Mouse (Mus musculus) lung, postnatal 36 days (tissue): ENCODE measurements at regions not wholly inside any gene's neighbourhood (a gene's known extent, or its start where the extent isn't known, plus 50 kb on each side); places are given as distances from the start of the nearest gene placed in this dataset.

Source experiments
- DNase-seq: peaks from one replicate; pipeline ENCODE4 v3.0.0; 2022; ENCODE audit warnings: mixed read lengths

- peak; percentile 32 for DNase-seq
These were observed 933.3 kb upstream of the Cited2 start for GRCm38 (mm10) chr10:16789641-16790243.

GRCm38 (mm10) chr10:16803978-16804377, 919.0 kb upstream of the Cited2 start:
- no peak for DNase-seq

- DNase-seq = no peak
These were observed 912.3 kb upstream of the Cited2 start for GRCm38 (mm10) chr10:16810716-16811115.

GRCm38 (mm10) chr10:16814013-16814412, 909.0 kb upstream of the Cited2 start:
- DNase-seq = no peak

GRCm38 (mm10) chr10:16861534-16861933, 861.5 kb upstream of the Cited2 start:
- no peak for DNase-seq

- no peak for DNase-seq
These were observed 856.1 kb upstream of the Cited2 start for GRCm38 (mm10) chr10:16866914-16867313.

GRCm38 (mm10) chr10:16874131-16874530, 848.9 kb upstream of the Cited2 start:
- DNase-seq = peak; percentile 18

- no peak for DNase-seq
These were observed 844.8 kb upstream of the Cited2 start for GRCm38 (mm10) chr10:16878197-16878596.

- DNase-seq = no peak
These were observed 829.7 kb upstream of the Cited2 start for GRCm38 (mm10) chr10:16893316-16893715.

GRCm38 (mm10) chr10:16895332-16895731, 827.7 kb upstream of the Cited2 start:
- no peak for DNase-seq

- DNase-seq = no peak
These were observed 800.1 kb upstream of the Cited2 start for GRCm38 (mm10) chr10:16922888-16923287.

GRCm38 (mm10) chr10:16923851-16924250, 799.2 kb upstream of the Cited2 start:
- DNase-seq = no peak

- DNase-seq = no peak
These were observed 785.3 kb upstream of the Cited2 start for GRCm38 (mm10) chr10:16937705-16938104.

- DNase-seq = no peak
These were observed 771.4 kb upstream of the Cited2 start for GRCm38 (mm10) chr10:16951636-16952035.

GRCm38 (mm10) chr10:16960971-16961370, 762.0 kb upstream of the Cited2 start:
- no peak for DNase-seq

GRCm38 (mm10) chr10:16962463-16962862, 760.6 kb upstream of the Cited2 start:
- peak; percentile 1 for DNase-seq

GRCm38 (mm10) chr10:16978770-16979169, 744.2 kb upstream of the Cited2 start:
- DNase-seq = no peak

GRCm38 (mm10) chr10:16990227-16990626, 732.8 kb upstream of the Cited2 start:
- DNase-seq = no peak

GRCm38 (mm10) chr10:16993789-16994188, 729.2 kb upstream of the Cited2 start:
- DNase-seq = peak; percentile 49

GRCm38 (mm10) chr10:16994526-16994925, 728.5 kb upstream of the Cited2 start:
- peak; percentile 42 for DNase-seq

- no peak for DNase-seq
These were observed 728.0 kb upstream of the Cited2 start for GRCm38 (mm10) chr10:16995010-16995409.

- DNase-seq = peak; percentile 75
These were observed 726.1 kb upstream of the Cited2 start for GRCm38 (mm10) chr10:16996820-16997466.

- DNase-seq = no peak
These were observed 721.7 kb upstream of the Cited2 start for GRCm38 (mm10) chr10:17001320-17001719.

- DNase-seq = peak; percentile 21
These were observed 719.7 kb upstream of the Cited2 start for GRCm38 (mm10) chr10:17003123-17003849.
